Mouse (Mus musculus): ENCODE measurements around the gene Olfr56.
"Not testable (repeated sequence)": the region's sequence is repeated elsewhere in the genome, so short reads cannot be mapped to it uniquely, and the experiment has no call there.

Gene Olfr56

DNA sequence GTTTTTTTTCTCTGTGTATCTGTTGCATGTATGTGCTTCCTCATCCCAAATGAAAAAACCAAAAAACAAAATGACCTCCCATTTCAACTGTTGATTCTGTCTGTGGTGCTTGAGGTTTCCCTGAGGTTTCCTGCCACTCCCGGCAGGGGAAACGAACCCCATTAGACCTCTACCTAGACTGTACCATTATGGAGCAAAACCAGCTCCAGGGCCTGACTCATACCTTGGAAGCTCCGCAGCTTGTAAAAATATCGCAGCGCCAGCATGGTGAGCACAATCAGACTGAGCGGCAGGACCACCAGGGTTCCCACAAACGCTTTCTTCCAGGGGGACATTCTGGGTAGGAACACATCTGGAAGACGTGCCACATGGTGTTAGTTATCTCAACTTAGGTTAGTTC, 196.7 kb downstream of the Olfr56 start:
- no peak for DNase-seq

DNA sequence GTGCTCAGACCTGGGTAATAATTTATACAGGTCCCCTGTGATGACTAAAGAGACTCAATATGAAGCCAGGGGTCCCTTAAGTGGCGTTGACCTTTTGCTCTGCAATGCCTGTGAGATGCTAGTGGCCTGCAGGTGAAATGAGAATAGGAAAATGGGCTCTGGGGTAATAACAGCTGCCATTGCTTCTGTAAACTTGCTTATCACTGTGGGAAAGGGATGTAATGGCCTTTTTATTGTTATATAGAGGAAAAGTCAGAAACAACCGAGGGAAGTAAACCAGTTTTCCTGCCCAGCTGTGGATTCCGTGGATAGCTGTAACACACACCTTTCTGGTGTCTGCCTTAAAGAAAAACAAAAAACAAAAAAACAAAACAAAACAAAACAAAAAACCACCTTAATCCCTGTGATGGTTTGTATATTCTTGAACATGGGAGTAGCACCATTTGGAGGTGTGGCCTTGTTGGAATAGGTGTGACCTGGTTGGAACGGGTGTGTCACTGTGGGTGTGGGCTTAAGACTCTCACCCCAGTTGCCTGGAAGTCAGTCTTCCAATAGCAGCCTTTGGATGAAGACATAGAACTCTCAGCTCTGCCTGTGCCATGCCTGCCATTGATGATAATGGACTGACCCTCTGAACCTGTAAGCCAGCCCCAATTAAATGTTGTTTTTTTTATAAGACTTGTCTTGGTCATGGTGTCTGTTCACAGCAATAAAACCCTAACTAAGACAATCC, 197.5 kb downstream of the Olfr56 start:
- not testable (repeated sequence) for DNase-seq

- no peak for DNase-seq
Observed at GRCm38 (mm10) chr11:49183172-49183571, 204.5 kb downstream of the Olfr56 start.
